Mouse (Mus musculus) midbrain, embryonic 10.5 days (tissue): ENCODE data around the gene P2rx1. TPM values are rescaled to one million over a fixed set of nuclear protein-coding genes. Genes with fewer than 3 reads are reported as not detected.

ENCODE experiments used
- DNase-seq: peaks from one replicate; pipeline ENCODE4 v3.0.0-alpha.2; 2017; ENCODE audit warnings: low spot score
- H3K27ac ChIP-seq: fragments of 300-500 bp; sonication (generic); replicated peaks from 2 replicates; pipeline ENCODE4 v1.5.1; 2016; ENCODE audit warnings: mild to moderate bottlenecking
- H3K27me3 ChIP-seq: fragments of 300-500 bp; sonication (generic); 2 replicates; pipeline ENCODE4 v1.6.1; 2016; ENCODE audit warnings: low read depth, mild to moderate bottlenecking; ENCODE audit not compliant: poor library complexity, severe bottlenecking
- H3K36me3 ChIP-seq: fragments of 300-500 bp; sonication (generic); 2 replicates; pipeline ENCODE4 v1.6.1; 2016; ENCODE audit warnings: mild to moderate bottlenecking, moderate library complexity
- H3K4me1 ChIP-seq: fragments of 300-500 bp; sonication (generic); 2 replicates; pipeline ENCODE4 v1.6.1; 2016
- H3K4me3 ChIP-seq: fragments of 300-500 bp; sonication (generic); 2 replicates; pipeline ENCODE4 v1.5.1; 2016; ENCODE audit warnings: mild to moderate bottlenecking, moderate library complexity
- H3K9me3 ChIP-seq: fragments of 300-500 bp; sonication (generic); replicated peaks from 2 replicates; pipeline ENCODE4 v1.6.1; 2016; ENCODE audit warnings: mild to moderate bottlenecking
- WGBS: fragments of 180-500 bp; shearing (Covaris S2); methylation state at CpG from one replicate; pipeline ENCODE4 v1.1.7; 2016; 5-methylcytosine and 5-hydroxymethylcytosine counted together
- polyA plus RNA-seq: library from polyadenylated mRNA; unstranded; fragments of >200 nt; fragmentation: Nextera tagmentation; extraction: Ambion mirVana; gene quantifications from 2 replicates; pipeline ENCODE4 v1.2.1, GENCODE M21; 2016

The P2rx1 gene
- 1.2 TPM in 2 replicates for polyA plus RNA-seq

- Histone ChIP-seq H3K27me3 (0 out of 2 replicates have a peak, but pooled peaks cover 5% of the 10 kb centered on the region), H3K36me3 (no peaks in the 10 kb centered on the region), H3K4me3 (no peak within 1 kb of the TSS), H3K9me3 (no peaks in the 10 kb centered on the region), H3K4me1 (peaks cover 14% of the 10 kb centered on the region), H3K27ac (0 out of 2 replicates have a peak within 1 kb of the TSS, but pooled peaks have one; percentile 6)
- WGBS = 69% methylated on average over 8 of the region's 8 CpGs
- DNase-seq = no peak
Measured at GRCm38 (mm10) chr11:72998771-72999170, at the start of gene P2rx1. Gene P2rx1, plus strand, starts transcription at chr11:72999103.

- peaks cover 40% of the 10 kb centered on the region for H3K4me1 ChIP-seq
- DNase-seq = no peak
Measured at GRCm38 (mm10) chr11:72951137-72952000, 47.5 kb upstream of the P2rx1 start.

GRCm38 (mm10) chr11:72952226-72952625, 46.7 kb upstream of the P2rx1 start:
- WGBS = 70% methylated on average over 3 of the region's 3 CpGs
- DNase-seq = no peak
- H3K27me3 ChIP-seq = peaks cover 11% of the 10 kb centered on the region; the same call in 1 of the 2 replicates

More at GRCm38 (mm10) chr11:72951137-72952000, 47.5 kb upstream of the P2rx1 start:
- peaks cover 11% of the 10 kb centered on the region; the same call in 1 of the 2 replicates for H3K27me3 ChIP-seq
- 75% methylated on average over 22 of the region's 22 CpGs for WGBS
- peaks cover 6% of the 10 kb centered on the region for H3K9me3 ChIP-seq
- no peak overlapping the region for H3K4me3 ChIP-seq
- H3K36me3 ChIP-seq = no peaks in the 10 kb centered on the region
- H3K27ac ChIP-seq = no peak overlapping the region

GRCm38 (mm10) chr11:72952697-72953096, 46.2 kb upstream of the P2rx1 start:
- Histone ChIP-seq H3K27me3 (peaks cover 11% of the 10 kb centered on the region; the same call in 1 of the 2 replicates), H3K36me3 (no peaks in the 10 kb centered on the region), H3K4me3 (no peak overlapping the region), H3K4me1 (peaks cover 26% of the 10 kb centered on the region), H3K9me3 (peaks cover 6% of the 10 kb centered on the region), H3K27ac (peak overlapping the region; percentile 23)
- no peak for DNase-seq
- 90% methylated on average over 6 of the region's 6 CpGs for WGBS

More at GRCm38 (mm10) chr11:72952226-72952625, 46.7 kb upstream of the P2rx1 start:
- no peaks in the 10 kb centered on the region for H3K36me3 ChIP-seq
- peaks cover 6% of the 10 kb centered on the region for H3K9me3 ChIP-seq
- peaks cover 31% of the 10 kb centered on the region for H3K4me1 ChIP-seq
- H3K4me3 ChIP-seq = no peak overlapping the region
- peak overlapping the region; percentile 23 for H3K27ac ChIP-seq

- Histone ChIP-seq H3K27me3 (peaks cover 11% of the 10 kb centered on the region; the same call in 1 of the 2 replicates), H3K36me3 (no peaks in the 10 kb centered on the region), H3K4me3 (no peak overlapping the region), H3K4me1 (peaks cover 22% of the 10 kb centered on the region), H3K27ac (0 out of 2 replicates have a peak overlapping the region, but pooled peaks have one; percentile 23), H3K9me3 (peaks cover 6% of the 10 kb centered on the region)
- WGBS = 59% methylated on average over 1 of the region's 1 CpGs
- DNase-seq = no peak
Measured at GRCm38 (mm10) chr11:72953116-72953439, 45.8 kb upstream of the P2rx1 start.

GRCm38 (mm10) chr11:72953440-72954151, 45.3 kb upstream of the P2rx1 start:
- peaks cover 17% of the 10 kb centered on the region for H3K4me1 ChIP-seq
- no peaks in the 10 kb centered on the region for H3K36me3 ChIP-seq
- no peak for DNase-seq
- 90% methylated on average over 4 of the region's 4 CpGs for WGBS
- H3K27me3 ChIP-seq = peaks cover 15% of the 10 kb centered on the region
- H3K4me3 ChIP-seq = no peak overlapping the region
- no peak overlapping the region for H3K27ac ChIP-seq
- peaks cover 6% of the 10 kb centered on the region for H3K9me3 ChIP-seq

- no peak overlapping the region for H3K27ac ChIP-seq
- WGBS = 90% methylated on average over 4 of the region's 4 CpGs
Measured at GRCm38 (mm10) chr11:72954216-72954615, 44.7 kb upstream of the P2rx1 start.

GRCm38 (mm10) chr11:72955339-72955974, 43.4 kb upstream of the P2rx1 start:
- H3K9me3 ChIP-seq = no peaks in the 10 kb centered on the region
- WGBS = 77% methylated on average over 5 of the region's 5 CpGs
- H3K27ac ChIP-seq = no peak overlapping the region
- H3K36me3 ChIP-seq = no peaks in the 10 kb centered on the region
- DNase-seq = no peak
- H3K4me1 ChIP-seq = peaks cover 17% of the 10 kb centered on the region
- no peak overlapping the region for H3K4me3 ChIP-seq
- peaks cover 27% of the 10 kb centered on the region for H3K27me3 ChIP-seq

More at GRCm38 (mm10) chr11:72954216-72954615, 44.7 kb upstream of the P2rx1 start:
- Histone ChIP-seq H3K9me3 (peaks cover 6% of the 10 kb centered on the region), H3K27me3 (peaks cover 18% of the 10 kb centered on the region), H3K4me1 (peaks cover 17% of the 10 kb centered on the region), H3K4me3 (no peak overlapping the region), H3K36me3 (no peaks in the 10 kb centered on the region)
- DNase-seq = no peak

- WGBS = 72% methylated on average over 2 of the region's 2 CpGs
- no peak for DNase-seq
- H3K4me3 ChIP-seq = no peak overlapping the region
- H3K9me3 ChIP-seq = no peaks in the 10 kb centered on the region
- no peaks in the 10 kb centered on the region for H3K36me3 ChIP-seq
- H3K27me3 ChIP-seq = peaks cover 46% of the 10 kb centered on the region
- no peak overlapping the region for H3K27ac ChIP-seq
- H3K4me1 ChIP-seq = peaks cover 23% of the 10 kb centered on the region
Measured at GRCm38 (mm10) chr11:72957318-72957717, 41.6 kb upstream of the P2rx1 start.

GRCm38 (mm10) chr11:72959924-72960679, 38.8 kb upstream of the P2rx1 start:
- WGBS = 17% methylated on average over 15 of the region's 15 CpGs
- no peak overlapping the region for H3K4me3 ChIP-seq

GRCm38 (mm10) chr11:72960723-72961071, 38.2 kb upstream of the P2rx1 start:
- peaks cover 12% of the 10 kb centered on the region for H3K4me1 ChIP-seq
- H3K4me3 ChIP-seq = peak overlapping the region; percentile 49
- peaks cover 58% of the 10 kb centered on the region for H3K27me3 ChIP-seq
- H3K27ac ChIP-seq = no peak overlapping the region
- H3K9me3 ChIP-seq = no peaks in the 10 kb centered on the region
- no peaks in the 10 kb centered on the region for H3K36me3 ChIP-seq
- WGBS = 4% methylated on average over 15 of the region's 15 CpGs
- DNase-seq = no peak

More at GRCm38 (mm10) chr11:72959924-72960679, 38.8 kb upstream of the P2rx1 start:
- H3K4me1 ChIP-seq = peaks cover 12% of the 10 kb centered on the region
- H3K27me3 ChIP-seq = peaks cover 58% of the 10 kb centered on the region
- no peak overlapping the region for H3K27ac ChIP-seq
- no peak for DNase-seq
- no peaks in the 10 kb centered on the region for H3K9me3 ChIP-seq
- H3K36me3 ChIP-seq = no peaks in the 10 kb centered on the region
